Mouse (Mus musculus): ENCODE data around the gene Pard3. TPM values are rescaled to one million over a fixed set of nuclear protein-coding genes. Genes with fewer than 3 reads are reported as not detected.

The Pard3 gene
- polyA plus RNA-seq, 1 experiment from 2014 or later = 16.5 TPM

- no peak for DNase-seq (ENCODE audit: low spot score)
- H3K9me3 ChIP-seq (replicated peaks; ENCODE audit: control insufficient read depth, low read length) = no peaks in the 10 kb centered on the region
- H3K4me3 ChIP-seq (ENCODE audit: low read depth, low read length) = no peak overlapping the region
Observed at GRCm38 (mm10) chr8:127076511-127076910, 12.8 kb downstream of the Pard3 start.

GRCm38 (mm10) chr8:127079244-127079805, 15.6 kb downstream of the Pard3 start:
- no peak overlapping the region for H3K4me2 ChIP-seq (ENCODE audit: low read length)
- H3K4me3 ChIP-seq (ENCODE audit: low read depth, low read length) = no peak overlapping the region
- no peak for DNase-seq (ENCODE audit: low spot score)
- no peak for ATAC-seq
- H3K27me3 ChIP-seq (replicated peaks; ENCODE audit: control insufficient read depth, insufficient read depth, low read length) = no peaks in the 10 kb centered on the region
- peak overlapping the region; percentile 10; the same call in 1 of the 2 replicates for H3K9ac ChIP-seq (ENCODE audit: low read length)
- WGBS = 48% methylated on average over 5 of the region's 5 CpGs
- peaks cover 21% of the 10 kb centered on the region for H3K4me1 ChIP-seq (ENCODE audit: control insufficient read depth, insufficient read depth, low read length)
- no peak overlapping the region for H3K27ac ChIP-seq (ENCODE audit: low read depth, low read length)
- no peaks in the 10 kb centered on the region for H3K36me3 ChIP-seq (ENCODE audit: control insufficient read depth, insufficient read depth, low read length)
- no peaks in the 10 kb centered on the region for H3K9me3 ChIP-seq (replicated peaks; ENCODE audit: control insufficient read depth, low read length)

More at GRCm38 (mm10) chr8:127076511-127076910, 12.8 kb downstream of the Pard3 start:
- Histone ChIP-seq H3K27ac (ENCODE audit: low read depth, low read length) (no peak overlapping the region), H3K9ac (ENCODE audit: low read length) (no peak overlapping the region), H3K4me2 (ENCODE audit: low read length) (no peak overlapping the region), H3K27me3 (replicated peaks; ENCODE audit: control insufficient read depth, insufficient read depth, low read length) (no peaks in the 10 kb centered on the region), H3K4me1 (ENCODE audit: control insufficient read depth, insufficient read depth, low read length) (peaks cover 17% of the 10 kb centered on the region), H3K36me3 (ENCODE audit: control insufficient read depth, insufficient read depth, low read length) (no peaks in the 10 kb centered on the region)
- no peak for ATAC-seq
- WGBS = 88% methylated on average over 7 of the region's 7 CpGs

GRCm38 (mm10) chr8:127081297-127081696, 17.6 kb downstream of the Pard3 start:
- H3K4me2 ChIP-seq (ENCODE audit: low read length) = no peak overlapping the region
- H3K9me3 ChIP-seq (replicated peaks; ENCODE audit: control insufficient read depth, low read length) = no peaks in the 10 kb centered on the region
- H3K27ac ChIP-seq (ENCODE audit: low read depth, low read length) = no peak overlapping the region
- no peak overlapping the region for H3K4me3 ChIP-seq (ENCODE audit: low read depth, low read length)
- no peaks in the 10 kb centered on the region for H3K36me3 ChIP-seq (ENCODE audit: control insufficient read depth, insufficient read depth, low read length)
- H3K9ac ChIP-seq (ENCODE audit: low read length) = no peak overlapping the region
- ATAC-seq (no peak), DNase-seq (ENCODE audit: low spot score) (no peak)
- H3K27me3 ChIP-seq (replicated peaks; ENCODE audit: control insufficient read depth, insufficient read depth, low read length) = no peaks in the 10 kb centered on the region
- WGBS = 96% methylated on average over 3 of the region's 3 CpGs
- H3K4me1 ChIP-seq (ENCODE audit: control insufficient read depth, insufficient read depth, low read length) = peaks cover 18% of the 10 kb centered on the region

GRCm38 (mm10) chr8:127082486-127082885, 18.8 kb downstream of the Pard3 start:
- no peak overlapping the region for H3K4me3 ChIP-seq (ENCODE audit: low read depth, low read length)
- H3K9me3 ChIP-seq (replicated peaks; ENCODE audit: control insufficient read depth, low read length) = no peaks in the 10 kb centered on the region
- DNase-seq (ENCODE audit: low spot score) (peak; percentile 60), ATAC-seq (no peak)
- no peak overlapping the region for H3K4me2 ChIP-seq (ENCODE audit: low read length)
- 20% methylated on average over 2 of the region's 2 CpGs for WGBS
- no peaks in the 10 kb centered on the region for H3K27me3 ChIP-seq (replicated peaks; ENCODE audit: control insufficient read depth, insufficient read depth, low read length)
- H3K27ac ChIP-seq (ENCODE audit: low read depth, low read length) = no peak overlapping the region
- H3K9ac ChIP-seq (ENCODE audit: low read length) = no peak overlapping the region
- no peaks in the 10 kb centered on the region for H3K36me3 ChIP-seq (ENCODE audit: control insufficient read depth, insufficient read depth, low read length)
- H3K4me1 ChIP-seq (ENCODE audit: control insufficient read depth, insufficient read depth, low read length) = peaks cover 18% of the 10 kb centered on the region

- Histone ChIP-seq H3K27ac (ENCODE audit: low read depth, low read length) (no peak overlapping the region), H3K4me2 (ENCODE audit: low read length) (no peak overlapping the region), H3K9me3 (replicated peaks; ENCODE audit: control insufficient read depth, low read length) (no peaks in the 10 kb centered on the region), H3K9ac (ENCODE audit: low read length) (no peak overlapping the region), H3K4me1 (ENCODE audit: control insufficient read depth, insufficient read depth, low read length) (peaks cover 12% of the 10 kb centered on the region), H3K4me3 (ENCODE audit: low read depth, low read length) (no peak overlapping the region), H3K36me3 (ENCODE audit: control insufficient read depth, insufficient read depth, low read length) (no peaks in the 10 kb centered on the region), H3K27me3 (replicated peaks; ENCODE audit: control insufficient read depth, insufficient read depth, low read length) (no peaks in the 10 kb centered on the region)
- 95% methylated on average over 6 of the region's 6 CpGs for WGBS
- no peak for ATAC-seq
- DNase-seq (ENCODE audit: low spot score) = no peak
Observed at GRCm38 (mm10) chr8:127084565-127084964, 20.9 kb downstream of the Pard3 start.

- ATAC-seq = no peak
- Histone ChIP-seq H3K4me3 (ENCODE audit: low read depth, low read length) (no peak overlapping the region), H3K27me3 (replicated peaks; ENCODE audit: control insufficient read depth, insufficient read depth, low read length) (no peaks in the 10 kb centered on the region), H3K4me1 (ENCODE audit: control insufficient read depth, insufficient read depth, low read length) (peaks cover 10% of the 10 kb centered on the region), H3K36me3 (ENCODE audit: control insufficient read depth, insufficient read depth, low read length) (no peaks in the 10 kb centered on the region), H3K9me3 (replicated peaks; ENCODE audit: control insufficient read depth, low read length) (no peaks in the 10 kb centered on the region), H3K27ac (ENCODE audit: low read depth, low read length) (no peak overlapping the region), H3K4me2 (ENCODE audit: low read length) (no peak overlapping the region), H3K9ac (ENCODE audit: low read length) (no peak overlapping the region)
- WGBS = 61% methylated on average over 1 of the region's 1 CpGs
- no peak for DNase-seq (ENCODE audit: low spot score)
Observed at GRCm38 (mm10) chr8:127087434-127087833, 23.7 kb downstream of the Pard3 start.

- no peak for ATAC-seq
- no peak for DNase-seq (ENCODE audit: low spot score)
- Histone ChIP-seq H3K27ac (ENCODE audit: low read depth, low read length) (no peak overlapping the region), H3K9me3 (replicated peaks; ENCODE audit: control insufficient read depth, low read length) (no peaks in the 10 kb centered on the region), H3K4me3 (ENCODE audit: low read depth, low read length) (no peak overlapping the region), H3K9ac (ENCODE audit: low read length) (no peak overlapping the region), H3K27me3 (replicated peaks; ENCODE audit: control insufficient read depth, insufficient read depth, low read length) (no peaks in the 10 kb centered on the region), H3K4me2 (ENCODE audit: low read length) (no peak overlapping the region), H3K36me3 (ENCODE audit: control insufficient read depth, insufficient read depth, low read length) (no peaks in the 10 kb centered on the region), H3K4me1 (ENCODE audit: control insufficient read depth, insufficient read depth, low read length) (peaks cover 15% of the 10 kb centered on the region)
- 24% methylated on average over 9 of the region's 9 CpGs for WGBS
Observed at GRCm38 (mm10) chr8:127088372-127088771, 24.7 kb downstream of the Pard3 start.

GRCm38 (mm10) chr8:127089021-127089420, 25.3 kb downstream of the Pard3 start:
- H3K27me3 ChIP-seq (replicated peaks; ENCODE audit: control insufficient read depth, insufficient read depth, low read length) = no peaks in the 10 kb centered on the region
- peaks cover 15% of the 10 kb centered on the region for H3K4me1 ChIP-seq (ENCODE audit: control insufficient read depth, insufficient read depth, low read length)
- WGBS = 63% methylated on average over 8 of the region's 8 CpGs
- DNase-seq (ENCODE audit: low spot score) = no peak
- H3K9ac ChIP-seq (ENCODE audit: low read length) = no peak overlapping the region
- no peak overlapping the region for H3K27ac ChIP-seq (ENCODE audit: low read depth, low read length)
- H3K9me3 ChIP-seq (replicated peaks; ENCODE audit: control insufficient read depth, low read length) = no peaks in the 10 kb centered on the region
- no peak overlapping the region for H3K4me2 ChIP-seq (ENCODE audit: low read length)
- ATAC-seq = no peak
- no peak overlapping the region for H3K4me3 ChIP-seq (ENCODE audit: low read depth, low read length)
- no peaks in the 10 kb centered on the region for H3K36me3 ChIP-seq (ENCODE audit: control insufficient read depth, insufficient read depth, low read length)

GRCm38 (mm10) chr8:127090435-127090834, 26.7 kb downstream of the Pard3 start:
- no peak for DNase-seq (ENCODE audit: low spot score)
- H3K4me3 ChIP-seq (ENCODE audit: low read depth, low read length) = no peak overlapping the region
- peaks cover 15% of the 10 kb centered on the region for H3K4me1 ChIP-seq (ENCODE audit: control insufficient read depth, insufficient read depth, low read length)
- H3K36me3 ChIP-seq (ENCODE audit: control insufficient read depth, insufficient read depth, low read length) = no peaks in the 10 kb centered on the region
- no peak for ATAC-seq
- no peaks in the 10 kb centered on the region for H3K27me3 ChIP-seq (replicated peaks; ENCODE audit: control insufficient read depth, insufficient read depth, low read length)
- no peaks in the 10 kb centered on the region for H3K9me3 ChIP-seq (replicated peaks; ENCODE audit: control insufficient read depth, low read length)
- H3K4me2 ChIP-seq (ENCODE audit: low read length) = no peak overlapping the region
- no peak overlapping the region for H3K27ac ChIP-seq (ENCODE audit: low read depth, low read length)
- WGBS = 97% methylated on average over 4 of the region's 4 CpGs
- no peak overlapping the region for H3K9ac ChIP-seq (ENCODE audit: low read length)

Measured in forebrain, embryonic 14.5 days (tissue).